Mouse (Mus musculus) ZHBTc4 (cell line): ENCODE measurements around the gene Rgmb.

ENCODE experiments used
- DNase-seq: peaks from one replicate; pipeline ENCODE4 v3.0.0-alpha.2; 2011; ENCODE audit warnings: low read depth, low spot score

Rgmb gene

GRCm38 (mm10) chr17:15822376-15822775 is 8.5 kb downstream of the Rgmb start:
- DNase-seq, result no peak

GRCm38 (mm10) chr17:15821706-15822105 is 9.1 kb downstream of the Rgmb start:
- no peak for DNase-seq

GRCm38 (mm10) chr17:15820761-15821160 is 10.1 kb downstream of the Rgmb start:
- DNase-seq, result no peak

GRCm38 (mm10) chr17:15820146-15820545 is 10.7 kb downstream of the Rgmb start:
- DNase-seq, result no peak

GRCm38 (mm10) chr17:15818372-15818771 is 12.5 kb downstream of the Rgmb start:
- DNase-seq, result no peak

GRCm38 (mm10) chr17:15817634-15818033 is 13.2 kb downstream of the Rgmb start:
- no peak for DNase-seq

GRCm38 (mm10) chr17:15817096-15817450 is 13.8 kb downstream of the Rgmb start:
- DNase-seq, result no peak

- no peak for DNase-seq
These were observed 14.3 kb downstream of the Rgmb start for GRCm38 (mm10) chr17:15816379-15817095.

GRCm38 (mm10) chr17:15815312-15816018 is 15.4 kb downstream of the Rgmb start:
- DNase-seq, result no peak

- no peak for DNase-seq
These were observed 17.1 kb downstream of the Rgmb start for GRCm38 (mm10) chr17:15813658-15814212.

- no peak for DNase-seq
These were observed 18.6 kb downstream of the Rgmb start for GRCm38 (mm10) chr17:15812136-15812778.

GRCm38 (mm10) chr17:15809949-15810348 is 20.9 kb downstream of the Rgmb start:
- DNase-seq, result no peak

- DNase-seq, result peak; percentile 13
These were observed 22.1 kb downstream of the Rgmb start for GRCm38 (mm10) chr17:15808468-15809374.

- no peak for DNase-seq
These were observed 22.8 kb downstream of the Rgmb start for GRCm38 (mm10) chr17:15808015-15808414.

GRCm38 (mm10) chr17:15807295-15807984 is 23.4 kb downstream of the Rgmb start:
- no peak for DNase-seq

GRCm38 (mm10) chr17:15804008-15804812 is 26.6 kb downstream of the Rgmb start:
- peak; percentile 45 for DNase-seq

GRCm38 (mm10) chr17:15799195-15799793 is 31.5 kb downstream of the Rgmb start:
- no peak for DNase-seq

GRCm38 (mm10) chr17:15790716-15791115 is 40.1 kb downstream of the Rgmb start:
- no peak for DNase-seq

GRCm38 (mm10) chr17:15787036-15787435 is 43.8 kb downstream of the Rgmb start:
- peak; percentile 41 for DNase-seq
